Mouse (Mus musculus) fat pad, adult 2 months (tissue): ENCODE measurements around the gene Pik3ca.
"Not testable (repeated sequence)": the region's sequence is repeated elsewhere in the genome, so short reads cannot be mapped to it uniquely, and the experiment has no call there.

Experiments used
- DNase-seq: peaks from one replicate; pipeline ENCODE4 v3.0.0-alpha.2; 2011; ENCODE audit warnings: low read depth, low spot score; ENCODE audit errors: extremely low read depth

The Pik3ca gene

DNA sequence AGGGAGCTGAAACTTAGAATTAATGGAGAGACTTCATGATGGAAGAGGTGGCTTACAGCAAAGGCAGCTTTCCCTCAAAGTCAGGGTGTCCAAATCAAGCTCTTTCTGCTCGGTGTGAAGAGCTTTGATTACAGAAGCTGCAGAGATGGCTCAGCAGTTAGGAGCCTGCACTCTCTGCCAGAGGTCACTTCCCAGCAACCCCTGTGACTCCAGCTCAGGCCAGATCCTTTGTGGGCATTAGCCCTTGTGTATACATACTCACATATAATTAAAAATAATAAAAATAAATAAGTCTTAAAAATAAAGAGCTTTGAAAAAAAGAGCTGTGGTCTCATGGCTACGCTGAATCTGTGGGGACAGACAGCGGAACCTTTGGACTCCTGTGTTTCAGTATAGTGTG, 4.1 kb downstream of the Pik3ca start:
- no peak for DNase-seq

DNA sequence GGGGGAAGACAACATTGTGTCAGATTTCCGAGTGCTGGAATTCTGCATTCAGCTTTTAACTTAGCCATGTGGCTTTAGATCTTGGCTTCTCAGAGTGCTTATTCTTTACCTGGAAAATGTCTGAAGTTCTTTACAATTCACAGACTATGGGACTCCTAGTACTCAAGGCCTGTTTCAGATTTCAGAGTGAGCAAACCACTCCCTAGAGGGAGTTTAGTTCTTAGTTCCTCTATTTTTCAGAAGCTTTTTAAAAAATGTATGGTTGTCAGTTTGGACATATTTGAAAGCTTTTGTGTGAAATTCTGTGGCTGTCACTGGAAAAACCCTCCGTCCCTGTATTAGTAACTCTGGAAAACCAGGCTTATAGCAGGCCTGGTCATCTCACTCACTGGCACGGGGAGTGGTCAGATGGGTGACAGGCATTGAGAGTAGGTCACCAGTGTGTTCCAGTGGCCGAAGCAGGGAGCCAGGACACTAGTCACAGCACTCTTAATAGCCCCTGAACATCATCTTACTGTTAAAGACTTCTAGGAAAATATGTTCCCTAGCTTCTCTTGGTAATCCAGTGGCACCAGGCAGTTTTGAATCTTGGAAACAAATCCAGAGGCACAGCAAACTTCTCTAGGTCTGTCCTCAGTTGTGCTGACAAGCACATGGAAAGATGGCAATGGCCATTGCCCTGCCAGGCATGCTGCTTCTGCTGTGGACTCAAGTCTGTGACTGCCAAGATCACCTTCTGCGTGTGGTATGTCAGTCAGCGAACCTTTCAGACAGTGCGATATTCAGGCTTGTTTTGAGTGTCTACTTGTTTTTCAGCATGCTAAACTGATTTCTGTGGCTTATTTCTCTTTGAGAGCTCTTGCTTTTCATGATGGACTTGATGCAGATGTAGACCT, 5.8 kb downstream of the Pik3ca start:
- DNase-seq, result no peak

DNA sequence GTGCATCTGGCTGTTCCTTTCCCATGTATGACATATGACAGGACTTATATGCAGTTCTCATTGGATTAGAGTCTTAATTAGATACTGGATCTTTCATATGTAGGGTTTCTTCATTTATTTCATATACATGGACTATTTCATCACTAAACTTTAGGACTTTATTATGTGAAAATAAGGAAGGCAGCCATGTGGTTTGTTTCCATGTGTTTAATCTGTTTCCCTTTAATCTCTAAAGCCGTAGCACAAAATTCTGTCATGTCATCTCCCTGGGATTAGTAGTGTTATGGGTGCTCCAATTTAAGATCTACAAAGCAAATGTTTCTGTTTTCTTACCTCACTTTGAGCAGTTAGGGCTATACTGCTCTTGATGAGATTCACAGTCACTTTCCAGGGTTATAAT, 8.2 kb downstream of the Pik3ca start:
- DNase-seq, result no peak

DNA sequence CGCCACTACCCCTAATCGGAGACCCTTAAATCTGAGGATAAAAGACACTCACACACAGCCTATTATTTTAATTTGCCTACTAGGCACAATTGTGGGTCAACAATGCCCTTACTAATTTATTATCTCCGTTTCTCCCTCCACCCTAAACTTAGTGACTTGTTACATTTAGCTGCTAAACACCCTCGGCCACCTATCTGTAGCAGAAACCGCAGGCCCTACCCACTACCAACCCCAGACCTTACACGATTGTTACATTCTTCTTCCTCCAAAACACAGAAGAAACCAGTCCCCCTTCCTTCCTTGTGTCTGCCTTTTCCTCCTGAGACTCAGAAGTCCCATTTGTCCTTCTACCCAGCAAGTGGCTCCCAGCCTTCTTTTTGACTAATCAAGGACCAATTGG, 9.3 kb downstream of the Pik3ca start:
- no peak for DNase-seq

DNA sequence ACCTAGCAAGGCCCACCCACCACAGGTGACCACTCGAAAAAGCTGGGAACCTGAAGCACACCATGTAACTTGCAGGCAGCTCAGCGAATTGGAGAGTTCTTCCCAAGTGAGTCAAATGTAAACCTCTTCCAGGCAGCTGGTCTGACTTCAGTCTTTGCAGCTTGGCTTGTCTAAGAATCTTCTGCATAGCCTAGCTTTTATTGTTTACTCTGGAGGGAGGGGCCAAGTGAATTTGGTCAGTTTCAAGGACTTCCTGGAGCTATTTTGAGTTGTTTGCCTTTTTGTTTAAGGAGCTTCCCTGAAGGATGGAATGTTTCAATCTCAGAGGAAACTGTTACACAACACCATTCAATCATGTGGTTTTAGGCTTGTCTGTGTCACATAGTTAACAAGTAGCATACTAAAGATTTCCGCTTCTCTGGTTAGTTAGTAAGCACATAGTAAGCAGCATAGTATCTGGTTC, 11.4 kb downstream of the Pik3ca start:
- no peak for DNase-seq

DNA sequence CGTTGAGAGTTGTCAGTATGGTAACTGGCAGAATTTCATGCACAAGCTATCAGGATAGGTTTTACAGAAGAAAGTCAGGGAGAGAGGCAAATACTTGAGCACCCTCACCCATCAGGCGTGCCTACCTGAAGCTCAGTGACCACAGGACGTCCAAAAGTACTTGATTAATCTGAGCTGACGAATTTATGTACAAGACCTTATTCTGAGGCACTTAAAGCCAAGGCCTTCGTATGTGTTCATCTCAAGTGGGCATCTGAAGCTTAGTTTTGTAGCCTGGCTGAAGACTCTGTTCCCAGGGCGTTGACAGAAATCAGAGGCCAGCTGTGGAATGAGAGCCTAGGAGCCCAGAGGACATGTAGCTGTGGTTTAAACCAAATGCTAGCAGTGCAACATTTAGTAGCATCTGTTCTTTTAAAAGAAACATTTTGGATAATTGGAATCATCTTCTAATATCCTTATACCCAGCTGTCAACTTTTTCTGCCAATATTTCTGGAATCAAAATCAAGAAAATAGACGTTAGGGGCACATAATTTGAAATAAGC, 15.1 kb downstream of the Pik3ca start:
- no peak for DNase-seq

DNA sequence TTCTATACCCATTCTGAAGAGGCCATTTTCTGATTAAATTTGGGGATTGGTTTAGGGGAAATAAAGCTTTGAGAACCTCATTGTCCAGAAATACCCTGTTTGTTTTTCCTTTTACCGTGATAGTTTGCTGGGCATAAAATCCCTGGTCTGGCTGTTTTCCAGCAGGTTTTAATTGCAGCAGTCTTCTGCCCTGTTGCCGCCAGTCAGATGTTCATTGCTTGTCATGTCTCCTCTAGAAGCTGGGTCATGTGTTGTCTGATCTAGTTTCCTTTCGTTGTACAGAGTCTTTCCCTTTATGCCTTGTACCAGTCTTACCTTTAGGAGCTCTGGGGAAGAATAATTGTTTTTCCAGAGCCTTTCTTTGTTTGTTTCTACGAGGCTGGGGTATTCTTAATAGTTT, 16.9 kb downstream of the Pik3ca start:
- DNase-seq, result no peak

DNA sequence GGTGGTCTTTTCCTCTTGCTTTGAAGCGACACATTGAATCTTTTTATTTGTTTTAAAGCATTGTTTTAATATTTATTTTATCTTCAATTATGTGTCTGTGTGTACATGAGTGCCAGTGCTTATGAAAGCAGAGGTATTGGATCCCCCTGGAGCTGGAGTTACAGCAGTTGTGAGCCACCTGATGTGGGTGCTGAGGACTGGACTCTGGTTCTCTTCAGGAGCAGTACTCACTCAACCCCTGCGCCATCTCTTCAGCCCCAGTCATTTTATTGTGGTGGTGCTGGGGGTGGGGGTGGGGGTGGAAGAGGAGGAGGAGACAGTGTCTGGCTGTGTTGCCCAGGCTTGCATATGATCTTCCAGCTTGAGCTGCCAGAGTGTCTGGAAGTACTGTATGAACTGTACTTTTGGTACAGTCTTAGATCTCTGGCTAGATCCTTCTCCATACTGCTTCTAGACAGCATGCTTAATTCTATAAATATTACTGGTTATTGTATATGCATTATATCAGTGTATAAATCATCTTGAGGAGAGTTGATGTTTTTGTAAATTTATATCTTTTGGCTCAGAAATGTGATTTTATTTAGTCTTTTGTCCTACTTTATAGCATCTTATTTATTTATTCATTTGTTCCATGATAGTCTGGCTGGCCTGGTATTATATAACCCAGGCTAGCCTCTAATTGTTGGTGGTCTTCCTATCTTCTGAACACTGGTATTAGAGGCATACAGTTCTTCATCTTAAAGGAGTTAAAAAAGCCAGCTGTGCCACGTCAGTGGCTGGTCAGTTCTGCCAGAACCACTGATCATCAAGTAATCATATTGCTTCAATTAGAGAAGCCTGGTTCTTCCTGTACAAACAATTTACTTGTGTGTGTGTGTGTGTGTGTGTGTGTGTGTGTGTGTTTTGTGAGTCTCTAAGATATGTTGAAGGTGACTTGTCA, 18.2 kb downstream of the Pik3ca start:
- no peak for DNase-seq

DNA sequence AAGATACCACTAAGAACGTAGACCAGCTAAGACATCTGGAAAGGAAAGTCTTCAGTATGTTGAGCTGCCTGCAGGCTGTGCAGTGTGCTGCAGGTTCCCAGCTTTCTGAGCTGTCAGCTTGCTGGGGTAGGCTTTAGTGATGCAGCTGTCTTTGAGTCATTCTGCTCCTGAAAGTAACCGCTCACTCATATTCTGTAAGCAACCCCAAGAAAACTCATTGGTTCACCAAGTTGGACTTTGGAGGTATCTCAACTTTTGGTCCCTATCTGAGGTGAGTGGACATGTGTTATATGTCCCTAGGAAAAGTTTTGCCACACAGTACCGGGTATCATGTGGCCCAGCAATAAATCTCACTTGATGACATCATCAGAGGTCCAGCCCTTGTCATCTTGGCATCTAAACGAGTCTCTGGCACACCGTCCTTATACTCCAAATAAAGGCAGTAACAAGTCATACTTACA, 20.3 kb downstream of the Pik3ca start:
- DNase-seq, result no peak

DNA sequence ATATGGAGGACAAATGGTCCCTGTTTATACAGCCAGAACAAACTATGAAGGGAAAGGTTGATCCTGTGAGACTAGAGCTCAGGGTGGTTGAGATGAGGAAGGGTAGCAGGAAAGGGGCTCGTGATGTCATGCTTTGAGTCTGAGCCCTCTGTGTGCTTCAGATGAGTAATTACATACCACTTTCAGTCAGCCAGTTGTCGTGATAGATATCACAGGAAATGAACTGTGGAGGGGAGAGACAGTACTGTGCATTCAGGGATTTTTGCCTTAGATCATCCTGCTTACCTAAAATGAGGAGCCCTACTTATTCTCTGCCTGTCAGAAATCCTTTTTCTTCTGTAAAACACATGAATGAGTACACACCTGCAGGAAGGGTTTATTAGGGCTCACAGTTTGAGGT, 22.4 kb downstream of the Pik3ca start:
- no peak for DNase-seq

DNA sequence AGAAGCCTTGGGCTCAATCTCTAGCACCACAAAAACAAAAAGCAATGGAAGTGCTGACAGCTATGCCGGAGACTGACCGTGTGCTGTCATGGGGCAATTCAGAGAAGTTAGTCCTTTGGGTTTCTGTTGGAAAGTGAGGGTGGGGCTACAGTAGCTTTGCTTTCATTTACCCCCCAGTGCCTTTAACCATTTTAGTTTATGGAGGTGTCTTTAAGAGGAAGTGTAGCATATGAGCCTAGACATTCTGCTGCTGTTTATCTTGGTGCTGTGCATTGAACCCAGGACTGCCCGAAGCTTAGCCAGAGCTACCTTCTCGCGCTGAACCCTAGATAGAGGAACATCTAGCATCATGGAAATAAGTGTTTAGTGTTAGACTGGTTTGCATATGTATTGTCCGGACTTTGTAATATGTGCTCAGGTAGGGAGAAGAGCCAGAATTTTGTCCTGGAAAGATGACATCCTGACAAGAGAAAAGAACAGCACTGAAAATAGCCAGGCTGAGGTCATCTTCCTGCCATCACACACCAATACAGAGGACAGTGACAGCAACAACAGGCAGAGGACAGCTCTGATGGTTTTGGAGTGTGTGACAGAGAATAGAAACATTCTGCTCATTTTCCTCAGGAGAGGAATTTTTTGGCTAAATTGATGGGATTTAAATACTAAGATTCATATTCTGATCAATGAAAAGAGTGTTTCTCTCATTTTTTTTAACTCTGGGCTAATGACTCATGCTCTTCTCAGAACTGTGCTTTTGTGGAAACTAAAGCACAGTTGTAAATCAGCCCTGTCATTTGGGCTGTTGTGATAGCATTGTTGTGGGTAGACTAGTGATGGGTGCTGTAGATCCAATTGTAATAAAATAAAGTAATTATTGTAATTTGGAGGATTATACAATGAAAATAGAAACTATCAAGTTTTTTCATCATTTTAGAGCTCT, 23.9 kb downstream of the Pik3ca start:
- no peak for DNase-seq

DNA sequence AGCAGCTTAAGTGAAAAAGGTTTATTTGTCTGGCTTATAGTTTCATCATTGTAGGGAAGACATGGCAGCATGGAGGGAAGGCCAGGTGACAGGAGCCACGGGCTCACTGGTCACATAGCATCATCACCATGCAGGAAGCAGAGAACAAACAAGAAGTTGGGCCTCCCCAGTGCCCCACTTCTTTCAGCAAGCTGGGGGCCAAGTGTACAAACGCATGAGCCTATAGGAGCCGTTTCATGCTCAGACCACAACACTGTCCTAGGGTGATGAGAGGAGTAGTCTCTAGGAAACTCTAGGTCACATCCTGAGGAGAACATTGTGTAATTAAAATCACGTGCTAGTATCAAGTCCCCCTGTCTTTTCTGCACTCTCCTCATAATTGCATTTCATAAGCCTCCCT, 30.2 kb downstream of the Pik3ca start:
- DNase-seq, result no peak

DNA sequence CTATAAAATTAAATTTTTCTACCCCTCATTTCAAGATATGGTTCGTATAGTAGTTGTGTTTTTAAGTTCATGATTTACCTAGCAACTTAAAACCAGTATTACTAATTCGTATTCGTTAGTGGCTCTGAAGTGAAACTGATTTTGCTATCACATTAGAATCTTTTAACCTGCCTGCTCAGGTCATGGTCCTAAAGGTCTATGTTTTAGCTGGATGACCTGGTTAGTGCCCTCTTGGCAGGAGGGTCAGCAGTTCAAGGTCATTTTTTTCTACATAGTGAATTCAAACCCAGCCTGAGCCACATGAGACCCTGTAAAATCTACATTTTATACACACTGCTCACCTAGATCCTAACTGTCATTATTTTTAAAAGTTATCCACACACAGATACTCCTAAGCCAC, 30.9 kb downstream of the Pik3ca start:
- DNase-seq, result no peak

DNA sequence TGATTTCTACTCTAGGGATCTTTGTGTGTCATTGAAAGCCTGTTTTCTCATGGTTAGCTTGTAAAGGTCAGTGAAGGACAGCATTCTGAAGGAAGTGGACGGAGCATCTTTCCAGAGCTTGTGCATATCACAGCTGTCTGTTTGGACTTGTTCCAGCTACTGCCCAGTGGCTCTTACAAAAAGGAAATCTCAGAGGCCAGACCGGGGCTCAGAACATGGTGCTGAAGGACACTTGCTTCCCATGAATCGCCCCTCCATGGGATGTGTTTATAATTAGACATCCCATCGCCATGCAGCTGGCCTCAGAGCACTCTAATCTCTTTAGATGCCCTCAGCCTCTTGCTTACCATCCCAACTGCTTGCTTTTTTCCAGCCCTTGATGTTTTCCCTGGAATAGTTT, 31.4 kb downstream of the Pik3ca start:
- DNase-seq, result no peak

DNA sequence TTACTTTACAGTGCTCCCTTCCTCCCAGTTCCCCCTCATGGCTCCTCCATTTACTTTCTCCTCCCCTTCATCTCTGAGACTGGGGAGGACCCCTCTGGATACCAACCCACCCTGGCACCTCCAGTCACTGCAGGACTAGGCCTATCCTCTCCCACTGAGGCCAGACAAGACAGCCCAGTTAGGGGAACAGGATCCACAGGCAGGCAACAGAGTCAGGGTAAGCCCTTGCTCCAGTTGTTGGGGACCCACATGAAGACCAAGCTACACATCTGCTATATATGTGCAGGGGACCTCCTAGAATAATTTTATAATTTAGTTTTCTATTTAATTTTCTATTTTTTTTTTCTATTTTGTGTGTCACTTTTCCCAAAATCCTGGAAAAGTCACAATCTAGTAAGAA, 31.9 kb downstream of the Pik3ca start:
- DNase-seq, result not testable (repeated sequence)

DNA sequence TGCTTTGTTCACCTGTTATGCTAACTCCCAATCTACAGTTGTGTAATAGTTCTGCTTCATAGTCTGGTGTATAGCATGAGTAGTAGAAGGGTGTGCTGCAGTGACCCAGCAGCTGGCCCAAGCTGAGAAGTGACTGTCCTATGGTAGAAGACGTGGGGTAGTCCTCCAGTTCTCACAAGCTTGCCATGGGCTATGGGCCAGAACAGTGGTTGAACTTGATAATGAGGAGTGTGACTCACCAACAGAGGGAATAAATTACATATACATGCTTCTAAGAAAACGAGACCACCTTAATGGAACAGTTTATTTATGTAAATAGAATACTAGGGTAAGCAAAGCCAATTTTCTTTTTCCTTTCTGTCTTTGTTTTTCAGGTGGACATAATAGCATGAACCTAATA, 32.9 kb downstream of the Pik3ca start:
- no peak for DNase-seq

DNA sequence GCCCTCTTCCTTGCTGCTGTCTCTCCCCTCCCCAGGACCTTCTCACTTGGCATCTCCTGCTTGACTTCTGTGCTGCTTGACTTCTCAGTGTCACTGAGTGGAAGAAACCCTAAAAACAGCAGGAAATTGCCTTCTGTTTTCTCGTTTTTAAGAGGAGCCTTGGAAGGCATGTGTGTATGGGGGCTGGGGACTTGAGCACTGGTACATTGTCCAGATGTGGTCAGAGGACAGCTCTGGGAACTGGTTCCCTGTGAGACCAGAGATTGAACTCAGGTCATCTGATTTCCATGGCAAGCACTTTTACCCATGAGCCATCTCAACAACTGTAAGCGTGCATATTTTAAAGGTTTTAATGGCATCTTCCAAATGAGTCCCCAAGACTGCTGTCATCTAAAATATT, 36.5 kb downstream of the Pik3ca start:
- no peak for DNase-seq

DNA sequence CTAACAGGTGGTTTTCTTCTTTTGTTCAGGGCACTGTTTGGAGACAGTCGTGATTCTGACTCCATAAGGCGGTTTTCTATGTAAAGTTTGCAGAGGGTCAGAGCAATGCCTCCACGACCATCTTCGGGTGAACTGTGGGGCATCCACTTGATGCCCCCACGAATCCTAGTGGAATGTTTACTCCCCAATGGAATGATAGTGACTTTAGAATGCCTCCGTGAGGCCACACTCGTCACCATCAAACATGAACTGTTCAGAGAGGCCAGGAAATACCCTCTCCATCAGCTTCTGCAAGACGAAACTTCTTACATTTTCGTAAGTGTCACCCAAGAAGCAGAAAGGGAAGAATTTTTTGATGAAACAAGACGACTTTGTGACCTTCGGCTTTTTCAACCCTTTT, 38.6 kb downstream of the Pik3ca start:
- DNase-seq, result no peak

DNA sequence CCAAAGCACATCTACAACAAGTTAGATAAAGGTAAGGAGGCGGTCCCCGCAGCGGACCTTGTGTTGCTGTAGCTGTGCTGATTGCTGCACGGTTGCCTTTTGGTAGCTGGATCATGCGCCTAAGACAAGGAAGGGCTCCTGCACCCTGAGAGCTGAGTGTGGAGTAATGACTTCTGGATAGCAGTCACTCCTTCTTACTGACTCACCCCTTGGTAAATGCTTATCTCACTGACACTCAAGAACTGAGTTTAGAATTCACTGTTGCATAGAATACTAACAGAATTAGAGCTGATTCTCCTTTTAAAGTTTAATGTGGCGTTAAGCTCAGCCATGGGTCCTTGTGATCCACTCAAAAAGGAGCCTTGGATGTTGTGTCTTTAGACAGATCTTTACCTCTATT, 39.8 kb downstream of the Pik3ca start:
- DNase-seq, result no peak

DNA sequence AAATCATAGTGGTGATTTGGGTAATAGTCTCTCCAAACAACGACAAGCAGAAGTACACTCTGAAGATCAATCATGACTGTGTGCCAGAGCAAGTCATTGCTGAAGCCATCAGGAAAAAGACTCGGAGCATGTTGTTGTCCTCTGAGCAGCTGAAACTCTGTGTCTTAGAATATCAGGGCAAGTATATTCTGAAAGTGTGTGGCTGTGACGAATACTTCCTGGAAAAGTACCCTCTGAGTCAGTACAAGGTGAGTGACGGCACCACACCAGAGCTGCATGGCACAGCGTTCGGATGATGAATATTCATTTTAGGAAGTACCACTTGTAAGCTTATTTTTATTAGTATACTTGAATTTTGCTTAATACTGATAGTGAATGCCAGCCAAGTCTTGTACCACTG, 40.3 kb downstream of the Pik3ca start:
- no peak for DNase-seq
